Mouse (Mus musculus): ENCODE measurements around the gene Crybg1. TPM values are rescaled to one million over a fixed set of nuclear protein-coding genes. Genes with fewer than 3 reads are reported as not detected.
A peak's percentile ranks its signal among the peaks of the same experiment; 100 is the strongest.
"Not testable (repeated sequence)": the region's sequence is repeated elsewhere in the genome, so short reads cannot be mapped to it uniquely, and the experiment has no call there.

The Crybg1 gene
- polyA plus RNA-seq, 1 experiment from 2014 or later, result 0.95 TPM

GRCm38 (mm10) chr10:43928596-43928995, 220.1 kb downstream of the Crybg1 start:
- Histone ChIP-seq H3K9me3 (no peaks in the 10 kb centered on the region), H3K9ac (no peak overlapping the region), H3K4me1 (no peaks in the 10 kb centered on the region), H3K36me3 (no peaks in the 10 kb centered on the region), H3K27ac (no peak overlapping the region), H3K27me3 (no peaks in the 10 kb centered on the region), H3K4me3 (no peak overlapping the region), H3K4me2 (replicated peaks) (no peak overlapping the region)
- ATAC-seq (ENCODE audit: insufficient number of reproducible peaks, insufficient read depth, low FRiP score, low TSS enrichment), result no peak
- WGBS, result 82% methylated on average over 5 of the region's 5 CpGs

DNA sequence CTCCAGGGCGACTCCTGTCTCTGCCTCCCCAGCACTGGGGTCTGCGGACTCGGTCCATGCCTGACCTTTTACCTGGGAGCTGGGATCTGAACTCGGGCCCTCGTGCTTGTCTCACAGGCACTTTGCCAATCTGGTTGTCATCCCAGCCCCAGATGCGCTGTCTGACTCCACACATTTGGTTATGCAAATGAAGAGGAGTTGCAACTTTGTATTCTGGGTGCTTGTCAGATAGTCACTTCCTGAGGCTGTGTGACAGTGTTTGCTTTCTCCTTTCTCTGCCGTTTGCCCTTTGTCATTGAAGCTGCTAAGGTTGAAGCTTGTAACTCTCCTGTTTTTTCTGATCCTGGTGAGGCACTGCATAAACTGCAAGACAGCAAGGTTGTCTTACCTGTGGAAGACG, 220.9 kb downstream of the Crybg1 start:
- no peak overlapping the region for H3K9ac ChIP-seq
- H3K27ac ChIP-seq, result no peak overlapping the region
- H3K4me3 ChIP-seq, result no peak overlapping the region
- no peak for ATAC-seq (ENCODE audit: insufficient number of reproducible peaks, insufficient read depth, low FRiP score, low TSS enrichment)
- no peaks in the 10 kb centered on the region for H3K4me1 ChIP-seq
- peaks cover 4% of the 10 kb centered on the region for H3K36me3 ChIP-seq
- H3K4me2 ChIP-seq (replicated peaks), result no peak overlapping the region
- no peaks in the 10 kb centered on the region for H3K27me3 ChIP-seq
- no peaks in the 10 kb centered on the region for H3K9me3 ChIP-seq
- WGBS, result 86% methylated on average over 8 of the region's 8 CpGs

- WGBS, result 91% methylated on average over 9 of the region's 9 CpGs
- ATAC-seq (ENCODE audit: insufficient number of reproducible peaks, insufficient read depth, low FRiP score, low TSS enrichment), result not testable (repeated sequence)
These were observed 222.9 kb downstream of the Crybg1 start for GRCm38 (mm10) chr10:43925776-43926175.

DNA sequence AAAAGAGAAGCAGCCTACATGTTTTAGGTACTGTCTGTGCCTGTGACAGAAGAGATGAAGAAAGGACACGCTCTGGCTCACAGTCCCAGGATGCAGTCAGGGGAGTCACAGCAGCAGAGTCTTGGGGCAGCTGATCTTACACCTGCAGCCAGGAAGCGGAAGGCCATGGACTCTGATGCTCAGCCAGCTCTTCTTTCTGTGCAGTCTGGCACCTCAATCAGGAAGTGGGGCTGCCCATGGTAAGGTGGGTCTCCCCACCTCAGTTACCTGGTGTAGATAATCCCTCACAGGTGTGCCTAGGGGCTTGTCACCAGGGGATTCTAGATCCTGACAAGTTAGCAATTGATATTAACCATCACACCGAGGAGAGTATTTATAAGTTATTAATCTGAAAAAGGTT, 225.6 kb downstream of the Crybg1 start:
- Histone ChIP-seq H3K4me2 (replicated peaks) (no peak overlapping the region), H3K36me3 (peaks cover 4% of the 10 kb centered on the region), H3K4me1 (no peaks in the 10 kb centered on the region), H3K27ac (no peak overlapping the region), H3K9ac (no peak overlapping the region), H3K4me3 (no peak overlapping the region), H3K27me3 (no peaks in the 10 kb centered on the region), H3K9me3 (no peaks in the 10 kb centered on the region)
- 94% methylated on average over 3 of the region's 3 CpGs for WGBS
- ATAC-seq (ENCODE audit: insufficient number of reproducible peaks, insufficient read depth, low FRiP score, low TSS enrichment), result no peak

More at GRCm38 (mm10) chr10:43925776-43926175, 222.9 kb downstream of the Crybg1 start:
- not testable (repeated sequence) for H3K9ac ChIP-seq; H3K4me2 ChIP-seq (replicated peaks); H3K36me3 ChIP-seq; H3K27me3 ChIP-seq; H3K9me3 ChIP-seq; H3K27ac ChIP-seq; H3K4me1 ChIP-seq; H3K4me3 ChIP-seq

DNA sequence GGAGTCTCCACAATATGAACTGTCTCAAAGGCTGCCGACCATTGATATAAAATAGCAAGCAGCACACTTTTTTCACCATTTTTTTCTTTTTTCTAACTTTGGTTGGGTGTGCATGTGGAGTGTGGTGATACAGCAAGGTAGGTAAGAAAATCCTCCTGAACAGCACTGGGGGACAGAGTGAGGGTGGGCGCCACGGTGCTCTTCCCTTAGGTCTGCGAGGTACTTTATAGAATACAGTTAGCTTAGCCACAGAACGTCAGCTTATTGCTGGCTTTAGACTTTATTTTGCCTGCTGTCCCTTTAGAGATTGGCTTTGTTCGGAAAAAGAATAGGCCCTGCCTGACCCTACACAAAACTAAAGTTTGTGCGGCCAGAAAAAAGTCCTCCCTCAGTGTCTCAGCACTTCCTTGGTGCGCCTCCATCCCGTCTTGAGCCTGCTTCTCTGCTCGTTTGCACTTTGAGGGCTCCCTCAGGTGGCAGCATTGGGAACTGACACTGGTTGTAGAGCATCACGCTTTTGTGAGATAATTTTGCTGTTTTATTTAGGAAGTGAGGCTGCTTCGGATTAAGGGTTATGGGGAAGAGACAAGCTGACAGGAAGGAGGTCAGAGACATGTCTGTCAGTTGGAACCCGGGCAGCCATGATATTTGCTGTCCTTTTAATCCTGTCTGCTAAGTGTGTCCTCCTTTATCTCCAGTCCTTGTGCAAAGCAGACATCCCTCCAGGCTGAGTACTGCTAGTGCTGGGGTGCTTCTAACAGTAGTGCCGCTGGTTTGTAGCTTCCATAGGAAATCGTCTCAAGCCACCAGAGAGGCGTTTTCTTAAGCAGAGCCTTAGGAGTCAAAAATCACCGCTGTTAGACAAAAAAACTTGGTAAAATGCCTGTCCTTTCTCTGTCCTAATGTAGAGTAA, 229.7 kb downstream of the Crybg1 start:
- WGBS, result 35% methylated on average over 17 of the region's 17 CpGs
- peaks cover 4% of the 10 kb centered on the region for H3K36me3 ChIP-seq
- H3K27ac ChIP-seq, result no peak overlapping the region
- no peaks in the 10 kb centered on the region for H3K27me3 ChIP-seq
- H3K4me2 ChIP-seq (replicated peaks), result no peak overlapping the region
- no peak overlapping the region for H3K4me3 ChIP-seq
- peaks cover 3% of the 10 kb centered on the region; the same call in 1 of the 2 replicates for H3K4me1 ChIP-seq
- 0 out of 2 replicates have a peak, but pooled peaks have one; percentile 56 for ATAC-seq (ENCODE audit: insufficient number of reproducible peaks, insufficient read depth, low FRiP score, low TSS enrichment)
- no peak overlapping the region for H3K9ac ChIP-seq
- H3K9me3 ChIP-seq, result no peaks in the 10 kb centered on the region

GRCm38 (mm10) chr10:43916737-43917136, 231.9 kb downstream of the Crybg1 start:
- no peak overlapping the region for H3K4me3 ChIP-seq
- H3K27ac ChIP-seq, result no peak overlapping the region
- no peak overlapping the region for H3K4me2 ChIP-seq (replicated peaks)
- no peak for ATAC-seq (ENCODE audit: insufficient number of reproducible peaks, insufficient read depth, low FRiP score, low TSS enrichment)
- H3K36me3 ChIP-seq, result no peaks in the 10 kb centered on the region
- peaks cover 3% of the 10 kb centered on the region; the same call in 1 of the 2 replicates for H3K4me1 ChIP-seq
- H3K9me3 ChIP-seq, result no peaks in the 10 kb centered on the region
- H3K27me3 ChIP-seq, result no peaks in the 10 kb centered on the region
- H3K9ac ChIP-seq, result no peak overlapping the region
- WGBS, result 83% methylated on average over 2 of the region's 2 CpGs

- 84% methylated on average over 12 of the region's 12 CpGs for WGBS
- no peak overlapping the region for H3K4me2 ChIP-seq (replicated peaks)
- no peaks in the 10 kb centered on the region for H3K27me3 ChIP-seq
- no peak overlapping the region for H3K4me3 ChIP-seq
- H3K27ac ChIP-seq, result no peak overlapping the region
- peaks cover 3% of the 10 kb centered on the region; the same call in 1 of the 2 replicates for H3K4me1 ChIP-seq
- H3K9me3 ChIP-seq, result no peaks in the 10 kb centered on the region
- H3K9ac ChIP-seq, result no peak overlapping the region
- H3K36me3 ChIP-seq, result no peaks in the 10 kb centered on the region
- ATAC-seq (ENCODE audit: insufficient number of reproducible peaks, insufficient read depth, low FRiP score, low TSS enrichment), result no peak
These were observed 232.5 kb downstream of the Crybg1 start for GRCm38 (mm10) chr10:43916181-43916580.

DNA sequence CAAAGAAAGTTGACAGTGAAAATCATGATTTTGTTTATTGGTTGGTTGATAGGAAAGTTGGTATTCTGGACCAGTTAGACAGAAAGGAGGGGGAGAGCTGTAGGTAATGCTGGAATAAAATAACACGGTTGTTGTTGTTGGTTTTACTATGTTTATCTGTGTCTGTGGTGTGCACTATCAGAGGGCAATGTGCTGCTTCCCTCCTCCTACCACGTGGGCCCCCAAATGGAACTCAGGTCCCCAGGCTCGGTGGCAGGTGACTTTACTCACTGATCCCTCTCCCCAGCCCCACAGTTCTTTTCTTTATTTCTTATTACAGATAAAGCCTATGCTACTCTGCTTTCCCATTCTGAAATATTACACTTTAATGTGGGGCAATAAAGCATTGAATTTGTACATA, 236.4 kb downstream of the Crybg1 start:
- ATAC-seq (ENCODE audit: insufficient number of reproducible peaks, insufficient read depth, low FRiP score, low TSS enrichment), result no peak
- Histone ChIP-seq H3K4me2 (replicated peaks) (no peak overlapping the region), H3K4me3 (no peak overlapping the region), H3K4me1 (0 out of 2 replicates have a peak, but pooled peaks cover under 1% of the 10 kb centered on the region), H3K9ac (no peak overlapping the region), H3K36me3 (no peaks in the 10 kb centered on the region), H3K27ac (no peak overlapping the region), H3K27me3 (no peaks in the 10 kb centered on the region), H3K9me3 (no peaks in the 10 kb centered on the region)
- 74% methylated on average over 3 of the region's 3 CpGs for WGBS

DNA sequence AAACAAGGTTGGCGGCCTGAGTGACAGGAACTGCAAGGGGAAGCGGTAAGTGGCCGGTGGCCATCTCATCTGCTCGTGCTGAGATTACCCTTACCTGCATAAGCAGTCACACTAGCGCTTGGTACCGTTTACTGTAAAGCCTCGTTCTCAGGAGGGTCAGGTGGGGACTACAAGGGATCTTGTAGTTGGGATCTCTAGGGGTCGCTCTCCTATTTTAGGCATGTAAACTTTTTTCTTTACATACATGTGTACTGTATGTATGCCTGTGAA, 237.8 kb downstream of the Crybg1 start:
- H3K27ac ChIP-seq, result no peak overlapping the region
- H3K9me3 ChIP-seq, result no peaks in the 10 kb centered on the region
- ATAC-seq (ENCODE audit: insufficient number of reproducible peaks, insufficient read depth, low FRiP score, low TSS enrichment), result no peak
- 90% methylated on average over 8 of the region's 8 CpGs for WGBS
- no peak overlapping the region for H3K4me2 ChIP-seq (replicated peaks)
- no peaks in the 10 kb centered on the region for H3K4me1 ChIP-seq
- H3K36me3 ChIP-seq, result no peaks in the 10 kb centered on the region
- H3K4me3 ChIP-seq, result no peak overlapping the region
- no peaks in the 10 kb centered on the region for H3K27me3 ChIP-seq
- no peak overlapping the region for H3K9ac ChIP-seq

- Histone ChIP-seq H3K27ac (no peak overlapping the region), H3K36me3 (no peaks in the 10 kb centered on the region), H3K4me2 (replicated peaks) (no peak overlapping the region), H3K27me3 (no peaks in the 10 kb centered on the region), H3K9me3 (no peaks in the 10 kb centered on the region), H3K9ac (no peak overlapping the region), H3K4me3 (no peak overlapping the region), H3K4me1 (no peaks in the 10 kb centered on the region)
- no peak for ATAC-seq (ENCODE audit: insufficient number of reproducible peaks, insufficient read depth, low FRiP score, low TSS enrichment)
- 82% methylated on average over 12 of the region's 12 CpGs for WGBS
These were observed 238.4 kb downstream of the Crybg1 start for GRCm38 (mm10) chr10:43910032-43910872.

DNA sequence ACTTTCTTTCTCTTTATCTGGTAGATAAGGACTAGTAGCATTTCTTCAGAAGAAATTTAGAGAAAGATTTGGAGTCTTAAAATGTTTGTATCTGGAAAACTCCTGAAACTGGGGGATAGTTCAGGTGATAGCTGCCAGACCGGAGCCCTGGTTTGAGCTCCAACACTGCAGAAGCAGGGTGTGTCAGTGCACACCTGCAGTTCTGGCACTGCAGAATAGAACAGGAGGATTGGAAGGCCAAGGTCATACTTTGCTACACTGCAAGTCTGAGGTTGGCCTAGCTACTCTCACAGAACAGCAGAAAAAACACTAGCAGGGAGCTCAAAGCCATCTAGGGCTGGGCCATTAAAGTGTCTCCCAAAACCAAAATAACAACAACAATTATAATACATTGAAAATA, 244.1 kb downstream of the Crybg1 start:
- H3K4me1 ChIP-seq, result peaks cover 7% of the 10 kb centered on the region; the same call in 1 of the 2 replicates
- no peak for ATAC-seq (ENCODE audit: insufficient number of reproducible peaks, insufficient read depth, low FRiP score, low TSS enrichment)
- 83% methylated on average over 1 of the region's 1 CpGs for WGBS

More for the DNA sequence above, 244.1 kb downstream of the Crybg1 start:
- H3K9ac ChIP-seq, result no peak overlapping the region
- no peak overlapping the region for H3K4me2 ChIP-seq (replicated peaks)
- H3K27me3 ChIP-seq, result no peaks in the 10 kb centered on the region
- no peaks in the 10 kb centered on the region for H3K9me3 ChIP-seq
- no peak overlapping the region for H3K27ac ChIP-seq
- no peak overlapping the region for H3K4me3 ChIP-seq
- no peaks in the 10 kb centered on the region for H3K36me3 ChIP-seq
